Mouse (Mus musculus): Measurements from ENCODE around the gene Dnase2a.

Dnase2a gene

DNA sequence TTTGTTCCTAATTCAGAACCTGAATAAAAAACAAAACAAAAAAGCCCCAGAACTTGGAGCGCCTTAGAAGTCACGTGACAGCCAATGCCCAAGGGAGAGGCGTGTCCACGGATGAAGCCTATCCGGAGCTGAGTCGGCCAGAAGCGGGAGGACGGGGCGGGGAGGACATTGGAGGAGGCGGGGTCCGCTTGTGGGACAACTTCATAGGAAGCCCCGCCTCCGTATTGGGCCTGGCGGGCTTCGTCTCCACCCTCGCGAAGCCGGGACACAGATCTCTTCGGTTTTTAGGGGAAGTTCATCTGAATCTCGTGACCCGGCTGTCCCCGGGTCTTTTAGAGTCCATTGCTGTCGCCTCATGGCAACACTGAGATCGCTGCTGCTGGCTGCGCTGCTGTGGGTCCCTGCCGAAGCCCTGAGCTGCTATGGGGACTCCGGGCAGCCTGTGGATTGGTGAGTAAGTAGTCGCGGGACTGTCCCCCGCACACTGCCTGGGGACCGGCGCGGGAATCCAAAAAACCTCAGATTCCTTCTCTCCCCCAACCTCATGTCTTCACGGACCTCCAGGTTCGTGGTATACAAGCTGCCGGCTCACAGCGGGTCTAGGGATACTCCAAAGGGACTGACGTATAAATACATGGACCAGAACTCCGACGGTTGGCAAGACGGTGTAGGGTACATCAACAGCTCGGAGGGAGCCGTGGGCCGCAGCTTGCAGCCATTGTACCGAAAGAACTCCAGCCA is at the start of gene Dnase2a:
Gene Dnase2a, plus strand, starts transcription at position 140 of the 741 bp plus-strand sequence.
- DNase-seq (ENCODE audit: low read depth, low spot score): peak; percentile 92

GRCm38 (mm10) chr8:84871376-84872308 is 36.7 kb upstream of the Dnase2a start, which contains the start of gene Syce2:
Gene Syce2, plus strand, starts transcription at chr8:84872111.
- peak; percentile 33 for DNase-seq (ENCODE audit: low read depth, low spot score)

DNA sequence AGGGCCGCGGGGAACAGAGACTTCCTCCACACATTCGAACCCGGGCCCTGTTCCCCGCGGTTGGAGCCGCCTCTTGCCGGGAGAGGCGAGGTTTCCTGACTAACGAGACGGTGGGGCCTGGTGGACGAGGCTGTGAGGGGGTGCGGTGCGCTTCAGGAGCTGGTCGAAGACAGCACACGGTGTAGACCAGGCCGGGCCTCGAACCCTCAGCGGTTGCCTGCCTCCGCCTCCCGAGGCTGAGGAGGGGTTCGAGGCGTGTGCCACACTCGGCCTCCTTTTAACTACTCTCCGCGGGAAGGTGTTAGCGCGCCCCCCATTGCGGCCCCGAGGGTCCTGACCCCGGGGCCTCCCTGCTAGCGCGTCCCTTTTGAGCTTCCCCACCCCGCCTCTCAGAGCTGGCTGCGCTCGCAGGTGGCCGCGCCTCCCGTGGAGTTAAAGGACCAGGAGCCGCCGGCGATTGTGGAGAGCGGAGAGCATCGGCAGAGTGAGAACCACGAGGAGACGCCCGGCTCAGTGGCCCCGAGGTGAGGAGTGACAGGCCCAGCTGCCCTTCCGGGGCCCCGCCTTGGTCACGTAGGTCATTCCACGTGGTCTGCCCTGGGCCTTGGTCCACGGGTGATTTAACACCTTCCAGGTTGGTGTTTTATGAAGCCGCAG is 35.9 kb upstream of the Dnase2a start:
- DNase-seq (ENCODE audit: low read depth, low spot score): peak; percentile 40

GRCm38 (mm10) chr8:84873016-84873415 is 35.3 kb upstream of the Dnase2a start:
- DNase-seq (ENCODE audit: low read depth, low spot score): no peak

DNA sequence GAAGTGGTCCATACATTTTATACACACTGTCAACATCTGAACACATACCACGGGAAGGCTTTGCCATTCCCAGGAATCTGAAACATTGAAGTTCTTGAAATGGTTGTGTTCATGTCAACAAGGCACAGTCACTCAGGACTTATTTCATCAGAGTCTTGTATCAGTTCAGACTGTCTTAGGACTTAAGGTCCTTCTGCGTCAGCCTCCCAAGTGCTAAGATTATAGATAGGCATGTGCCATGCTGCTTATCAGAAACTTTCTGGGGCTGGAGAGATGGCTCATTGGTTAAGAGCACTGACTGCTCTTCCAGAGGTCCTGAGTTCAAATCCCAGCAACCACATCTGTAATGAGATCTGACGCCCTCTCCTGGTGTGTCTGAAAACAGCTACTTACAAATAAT is 34.0 kb upstream of the Dnase2a start:
- no peak for DNase-seq (ENCODE audit: low read depth, low spot score)

- no peak for DNase-seq (ENCODE audit: low read depth, low spot score)
These were observed 30.9 kb upstream of the Dnase2a start for GRCm38 (mm10) chr8:84877297-84878035.

DNA sequence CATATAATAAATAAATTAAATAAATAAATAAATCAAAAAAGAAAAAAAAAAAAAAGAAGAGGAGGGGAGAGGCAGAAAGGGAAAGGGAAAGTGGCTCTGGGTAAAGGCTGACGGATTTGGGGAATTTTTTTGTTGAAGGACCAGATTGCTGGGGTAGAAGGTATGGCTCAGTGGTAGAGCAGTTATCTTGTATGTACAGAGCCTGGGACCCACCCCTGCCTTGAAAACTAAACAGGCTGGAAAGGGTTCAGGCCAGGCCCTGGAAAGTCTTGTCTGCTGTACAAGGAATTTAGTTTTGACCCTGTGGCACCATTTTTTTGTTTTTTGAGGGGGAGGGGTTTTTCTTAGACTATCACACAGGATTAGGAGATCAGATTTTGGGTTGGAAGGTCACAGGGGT is 29.4 kb upstream of the Dnase2a start:
- DNase-seq (ENCODE audit: low read depth, low spot score): no peak

- no peak for DNase-seq (ENCODE audit: low read depth, low spot score)
These were observed 23.6 kb upstream of the Dnase2a start for GRCm38 (mm10) chr8:84884728-84885127.

GRCm38 (mm10) chr8:84888280-84888679 is 20.1 kb upstream of the Dnase2a start:
- DNase-seq (ENCODE audit: low read depth, low spot score): no peak

DNA sequence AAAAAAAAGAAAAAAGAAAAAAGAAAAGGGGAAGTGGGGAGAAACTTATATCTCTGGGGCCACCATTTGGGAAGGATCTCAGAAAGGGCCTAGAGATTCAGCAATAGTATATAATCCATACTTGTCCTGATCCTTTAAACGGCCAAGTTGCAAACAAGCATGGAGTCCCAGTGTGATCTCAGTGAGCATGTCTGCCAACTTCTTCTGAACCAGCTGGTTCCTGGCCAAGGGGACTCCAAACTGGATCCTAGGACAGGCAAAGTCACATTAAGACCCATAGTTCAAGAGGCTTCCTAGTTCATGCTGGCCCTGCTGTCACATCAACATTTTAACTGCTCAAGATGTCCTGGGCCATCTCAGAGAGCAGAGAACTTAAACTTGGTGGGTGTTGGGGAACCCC is 19.2 kb upstream of the Dnase2a start:
- no peak for DNase-seq (ENCODE audit: low read depth, low spot score)

GRCm38 (mm10) chr8:84892993-84893708 is 15.2 kb upstream of the Dnase2a start:
- no peak for DNase-seq (ENCODE audit: low read depth, low spot score)

DNA sequence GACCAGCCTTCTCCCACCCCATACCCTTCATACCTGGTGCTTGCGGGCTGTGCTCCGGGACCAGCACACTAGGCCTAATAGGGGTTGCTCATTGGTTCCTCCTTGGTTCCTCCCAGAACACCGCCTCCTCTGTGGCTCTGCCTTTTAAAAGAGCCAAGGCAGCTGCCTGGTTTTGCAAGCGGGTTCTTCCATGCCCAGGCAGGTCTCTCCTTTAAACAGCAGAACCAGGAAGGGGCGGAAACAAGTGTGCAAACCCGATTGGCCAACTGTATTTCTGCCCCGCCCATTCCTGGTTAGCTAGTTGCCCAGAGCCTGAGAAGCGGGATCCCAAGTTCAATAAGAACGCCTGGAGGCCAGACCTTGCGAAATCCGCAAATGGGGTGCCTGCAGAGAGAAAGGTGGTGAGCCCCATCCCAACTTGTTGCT is 14.6 kb upstream of the Dnase2a start, which contains the start of gene Gcdh:
Gene Gcdh, minus strand, starts transcription at position 213 of the 426 bp plus-strand sequence.
- peak; percentile 93 for DNase-seq (ENCODE audit: low read depth, low spot score)

DNA sequence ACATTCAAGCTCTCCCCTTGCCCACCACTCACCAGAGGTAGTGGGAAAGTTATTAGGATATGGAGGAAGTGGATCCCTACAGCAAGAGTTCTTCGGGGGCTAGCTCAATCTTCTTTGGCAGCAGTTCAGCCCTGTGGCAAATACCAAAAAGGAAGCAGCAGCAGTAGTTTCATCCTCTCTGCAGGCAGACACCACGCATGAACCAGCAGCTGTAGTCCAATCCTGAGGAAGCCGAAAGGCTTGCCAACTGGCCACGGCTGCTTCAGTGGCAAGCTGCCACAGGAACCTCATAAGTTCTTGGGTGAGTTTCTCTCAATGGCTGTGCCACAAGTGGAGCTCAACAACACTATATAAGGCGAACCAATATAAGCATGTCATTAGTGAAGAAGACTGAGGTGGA is 12.4 kb upstream of the Dnase2a start:
- no peak for DNase-seq (ENCODE audit: low read depth, low spot score)

GRCm38 (mm10) chr8:84901071-84901470 is 7.3 kb upstream of the Dnase2a start:
- no peak for DNase-seq (ENCODE audit: low read depth, low spot score)

GRCm38 (mm10) chr8:84901752-84902151 is 6.6 kb upstream of the Dnase2a start, which contains the start of gene Klf1:
Gene Klf1, plus strand, starts transcription at chr8:84901928.
- no peak for DNase-seq (ENCODE audit: low read depth, low spot score)

- no peak for DNase-seq (ENCODE audit: low read depth, low spot score)
These were observed 5.9 kb upstream of the Dnase2a start for GRCm38 (mm10) chr8:84902367-84902919.

DNA sequence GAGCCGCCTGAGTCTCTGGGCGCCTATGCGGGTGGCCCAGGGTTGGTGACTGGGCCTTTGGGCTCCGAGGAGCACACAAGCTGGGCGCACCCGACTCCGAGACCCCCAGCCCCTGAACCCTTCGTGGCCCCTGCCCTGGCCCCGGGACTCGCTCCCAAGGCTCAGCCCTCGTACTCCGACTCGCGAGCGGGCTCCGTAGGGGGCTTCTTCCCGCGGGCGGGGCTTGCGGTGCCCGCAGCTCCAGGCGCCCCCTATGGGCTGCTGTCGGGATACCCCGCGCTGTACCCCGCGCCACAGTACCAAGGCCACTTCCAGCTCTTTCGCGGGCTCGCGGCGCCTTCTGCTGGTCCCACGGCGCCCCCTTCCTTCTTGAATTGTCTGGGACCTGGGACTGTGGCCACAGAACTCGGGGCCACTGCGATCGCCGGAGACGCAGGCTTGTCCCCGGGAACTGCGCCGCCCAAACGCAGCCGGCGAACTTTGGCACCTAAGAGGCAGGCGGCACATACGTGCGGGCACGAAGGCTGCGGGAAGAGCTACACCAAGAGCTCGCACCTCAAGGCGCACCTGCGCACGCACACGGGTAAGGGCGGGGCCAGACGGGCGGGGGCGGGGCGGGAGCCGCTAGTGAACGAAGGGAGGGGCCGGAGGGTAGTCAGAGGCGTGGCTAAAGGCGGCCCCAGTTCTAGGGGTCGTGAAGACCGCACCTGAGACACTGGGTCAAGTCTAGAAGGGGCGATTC is 5.3 kb upstream of the Dnase2a start:
- DNase-seq (ENCODE audit: low read depth, low spot score): peak; percentile 90

- no peak for DNase-seq (ENCODE audit: low read depth, low spot score)
These were observed 4.0 kb upstream of the Dnase2a start for GRCm38 (mm10) chr8:84904351-84904750.

- no peak for DNase-seq (ENCODE audit: low read depth, low spot score)
These were observed 1.3 kb upstream of the Dnase2a start for GRCm38 (mm10) chr8:84907037-84907436.
